Mouse (Mus musculus) kidney, postnatal 0 days (tissue): ENCODE data around the gene E030018B13Rik. TPM values are rescaled to one million over a fixed set of nuclear protein-coding genes. Genes with fewer than 3 reads are reported as not detected.

Source experiments
- ATAC-seq: fragments of 200-750 bp; cut with Nextera tagmentation; replicated peaks from 2 replicates; pipeline ENCODE4 v1.8.0; 2017; ENCODE audit warnings: low read depth, moderate number of reproducible peaks, moderate TSS enrichment, moderate library complexity; ENCODE audit not compliant: low FRiP score
- DNase-seq: peaks from one replicate; pipeline ENCODE4 v3.0.0-alpha.2; 2016; ENCODE audit warnings: low spot score
- H3K27ac ChIP-seq: fragments of 300-500 bp; sonication (generic); 2 replicates; pipeline ENCODE4 v1.5.1; 2014; ENCODE audit warnings: mild to moderate bottlenecking
- H3K27me3 ChIP-seq: fragments of 300-500 bp; sonication (generic); 2 replicates; pipeline ENCODE4 v1.6.1; 2014; ENCODE audit warnings: low read length, mixed read lengths; ENCODE audit not compliant: insufficient read depth
- H3K36me3 ChIP-seq: fragments of 300-500 bp; sonication (generic); 2 replicates; pipeline ENCODE4 v1.6.1; 2014; ENCODE audit warnings: low read length, mixed read lengths; ENCODE audit not compliant: insufficient read depth
- H3K4me1 ChIP-seq: fragments of 300-500 bp; sonication (generic); replicated peaks from 2 replicates; pipeline ENCODE4 v1.6.1; 2014; ENCODE audit warnings: antibody characterized with exemption, low read length, mixed read lengths; ENCODE audit not compliant: insufficient read depth
- H3K4me2 ChIP-seq: fragments of 300-500 bp; sonication (generic); 2 replicates; pipeline ENCODE4 v1.6.1; 2014; ENCODE audit warnings: mild to moderate bottlenecking, low read length, moderate library complexity, mixed read lengths
- H3K4me3 ChIP-seq: fragments of 300-500 bp; sonication (generic); replicated peaks from 2 replicates; pipeline ENCODE4 v1.5.1; 2014; ENCODE audit warnings: low read depth, low read length
- H3K9ac ChIP-seq: fragments of 300-500 bp; sonication (generic); 2 replicates; pipeline ENCODE4 v1.6.1; 2014; ENCODE audit warnings: low read depth, low read length
- H3K9me3 ChIP-seq: fragments of 300-500 bp; sonication (generic); replicated peaks from 2 replicates; pipeline ENCODE4 v1.6.1; 2016; ENCODE audit warnings: low read length, inconsistent platforms, mixed read lengths
- CTCF ChIP-seq: IDR thresholded peaks from 2 replicates; pipeline ENCODE4 v1.5.1; 2016; ENCODE audit warnings: antibody characterized with exemption, low read depth, mild to moderate bottlenecking, moderate library complexity
- WGBS: fragments of 180-500 bp; shearing (Covaris S2); extraction: QIAGEN DNeasy Blood & Tissue Kit; methylation state at CpG from one replicate; pipeline ENCODE4 v1.1.7; 2014; 5-methylcytosine and 5-hydroxymethylcytosine counted together
- polyA plus RNA-seq: library from polyadenylated mRNA; unstranded; fragments of >200 nt; fragmentation: Nextera tagmentation; extraction: Ambion mirVana; gene quantifications from 2 replicates; pipeline ENCODE4 v1.2.1, GENCODE M21; 2015

Gene E030018B13Rik
- polyA plus RNA-seq, 1 experiment from 2014 or later, result not detected

GRCm38 (mm10) chr7:63925413-63926360 is 9.0 kb downstream of the E030018B13Rik start:
- Histone ChIP-seq H3K9ac (no peak overlapping the region), H3K27me3 (no peaks in the 10 kb centered on the region), H3K4me3 (no peak overlapping the region), H3K36me3 (no peaks in the 10 kb centered on the region), H3K9me3 (no peaks in the 10 kb centered on the region), H3K4me2 (peak overlapping the region; percentile 26), H3K4me1 (peaks cover 33% of the 10 kb centered on the region), H3K27ac (peak overlapping the region; percentile 71)
- ATAC-seq (peak; percentile 80), DNase-seq (peak; percentile 88)
- WGBS, result 23% methylated on average over 14 of the region's 14 CpGs
- no peak for TF ChIP-seq CTCF

GRCm38 (mm10) chr7:63926492-63926891 is 9.8 kb downstream of the E030018B13Rik start:
- Histone ChIP-seq H3K27ac (no peak overlapping the region), H3K9ac (no peak overlapping the region), H3K27me3 (no peaks in the 10 kb centered on the region), H3K4me1 (peaks cover 33% of the 10 kb centered on the region), H3K36me3 (no peaks in the 10 kb centered on the region), H3K9me3 (no peaks in the 10 kb centered on the region), H3K4me2 (no peak overlapping the region), H3K4me3 (no peak overlapping the region)
- DNase-seq, result no peak
- 73% methylated on average over 3 of the region's 3 CpGs for WGBS
- no peak for ATAC-seq
- TF ChIP-seq CTCF, result no peak

GRCm38 (mm10) chr7:63927121-63927520 is 10.5 kb downstream of the E030018B13Rik start:
- no peak overlapping the region for H3K9ac ChIP-seq
- no peak for TF ChIP-seq CTCF
- H3K36me3 ChIP-seq, result no peaks in the 10 kb centered on the region
- no peaks in the 10 kb centered on the region for H3K27me3 ChIP-seq
- DNase-seq (no peak), ATAC-seq (no peak)
- H3K4me1 ChIP-seq, result peaks cover 29% of the 10 kb centered on the region
- 93% methylated on average over 6 of the region's 6 CpGs for WGBS
- no peaks in the 10 kb centered on the region for H3K9me3 ChIP-seq
- no peak overlapping the region for H3K27ac ChIP-seq
- no peak overlapping the region for H3K4me2 ChIP-seq
- no peak overlapping the region for H3K4me3 ChIP-seq

- no peak overlapping the region for H3K27ac ChIP-seq
- 84% methylated on average over 4 of the region's 4 CpGs for WGBS
These were observed 12.4 kb downstream of the E030018B13Rik start for GRCm38 (mm10) chr7:63929080-63929479.

GRCm38 (mm10) chr7:63930132-63930531 is 13.5 kb downstream of the E030018B13Rik start:
- H3K9ac ChIP-seq, result no peak overlapping the region
- H3K27ac ChIP-seq, result no peak overlapping the region
- no peak overlapping the region for H3K4me3 ChIP-seq
- H3K4me1 ChIP-seq, result peaks cover 16% of the 10 kb centered on the region
- no peaks in the 10 kb centered on the region for H3K36me3 ChIP-seq
- DNase-seq, result no peak
- ATAC-seq, result no peak
- WGBS, result 86% methylated on average over 3 of the region's 3 CpGs
- no peak overlapping the region for H3K4me2 ChIP-seq
- H3K9me3 ChIP-seq, result no peaks in the 10 kb centered on the region
- no peak for TF ChIP-seq CTCF
- H3K27me3 ChIP-seq, result no peaks in the 10 kb centered on the region

More at GRCm38 (mm10) chr7:63929080-63929479, 12.4 kb downstream of the E030018B13Rik start:
- no peak overlapping the region for H3K4me3 ChIP-seq
- DNase-seq, result no peak
- no peaks in the 10 kb centered on the region for H3K36me3 ChIP-seq
- TF ChIP-seq CTCF, result no peak
- peaks cover 21% of the 10 kb centered on the region for H3K4me1 ChIP-seq
- no peak overlapping the region for H3K9ac ChIP-seq
- no peak overlapping the region for H3K4me2 ChIP-seq
- ATAC-seq, result no peak
- no peaks in the 10 kb centered on the region for H3K27me3 ChIP-seq
- no peaks in the 10 kb centered on the region for H3K9me3 ChIP-seq

DNA sequence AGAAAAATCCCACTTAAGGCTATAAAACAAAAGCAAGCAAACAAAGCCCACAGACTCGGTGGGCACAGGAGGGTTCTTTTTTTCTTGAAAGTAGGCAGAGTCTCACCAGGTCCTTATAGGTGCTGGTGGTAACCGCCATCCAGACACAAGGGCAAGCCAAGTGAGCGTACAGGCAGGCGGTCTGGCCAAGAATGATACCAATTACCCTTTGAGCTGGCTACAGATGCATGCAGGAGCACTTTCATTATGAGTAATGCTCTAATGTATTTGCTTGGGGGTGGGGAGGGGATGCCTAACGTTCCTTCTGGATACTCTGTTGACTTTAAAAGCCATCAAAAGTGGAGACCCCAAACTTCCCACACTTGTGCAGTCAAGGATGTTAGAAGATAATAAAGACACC is 14.1 kb downstream of the E030018B13Rik start:
- H3K4me1 ChIP-seq, result peaks cover 18% of the 10 kb centered on the region
- DNase-seq (no peak), ATAC-seq (no peak)
- no peaks in the 10 kb centered on the region for H3K27me3 ChIP-seq
- H3K36me3 ChIP-seq, result no peaks in the 10 kb centered on the region
- no peaks in the 10 kb centered on the region for H3K9me3 ChIP-seq
- H3K4me3 ChIP-seq, result no peak overlapping the region
- TF ChIP-seq CTCF, result no peak
- no peak overlapping the region for H3K27ac ChIP-seq
- H3K4me2 ChIP-seq, result no peak overlapping the region
- no peak overlapping the region for H3K9ac ChIP-seq
- WGBS, result 72% methylated on average over 5 of the region's 5 CpGs
